Mouse (Mus musculus): ENCODE measurements at regions not wholly inside any gene's neighbourhood (a gene's known extent, or its start where the extent isn't known, plus 50 kb on each side); places are given as distances from the start of the nearest gene placed in this dataset.

DNA sequence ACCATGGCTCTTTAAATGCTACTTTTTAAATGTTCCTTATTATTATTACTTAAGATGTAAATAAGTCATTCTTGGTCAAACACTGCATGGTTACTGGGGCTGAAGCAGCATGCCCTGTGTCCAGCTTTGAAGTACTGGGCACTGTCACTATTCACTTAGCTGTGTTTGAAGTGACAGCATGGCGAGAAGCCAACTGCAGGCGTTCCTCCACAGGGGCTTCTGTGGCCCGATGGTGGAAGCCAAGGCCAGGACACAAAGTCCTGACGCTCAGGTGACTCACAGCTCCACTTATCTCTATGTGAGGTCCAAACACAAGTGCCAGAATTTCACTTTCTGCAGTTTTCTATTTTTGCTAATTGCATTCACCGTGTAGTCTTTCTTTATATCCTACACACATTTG lies 65.3 kb downstream of the Cdca7 start:
- DNase-seq: no peak

DNA sequence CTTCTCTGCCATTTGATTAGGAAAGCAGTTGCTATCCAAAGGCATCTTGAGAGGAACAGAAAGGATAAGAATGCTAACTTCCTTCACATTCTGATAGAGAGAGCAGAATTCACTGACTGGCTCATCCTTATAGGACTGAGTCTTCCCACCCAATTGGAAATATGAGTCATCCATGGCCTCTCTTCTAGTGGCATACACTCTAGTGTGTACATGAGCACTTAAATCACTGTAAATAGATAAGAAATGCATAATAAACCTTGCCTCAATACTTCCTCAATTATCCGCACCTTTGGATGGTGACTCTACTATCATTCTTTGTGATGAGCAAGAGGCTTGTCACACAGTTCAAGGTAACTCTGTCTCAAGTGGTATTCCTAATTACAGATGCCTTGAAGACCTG lies 69.5 kb downstream of the Cdca7 start:
- DNase-seq: no peak

DNA sequence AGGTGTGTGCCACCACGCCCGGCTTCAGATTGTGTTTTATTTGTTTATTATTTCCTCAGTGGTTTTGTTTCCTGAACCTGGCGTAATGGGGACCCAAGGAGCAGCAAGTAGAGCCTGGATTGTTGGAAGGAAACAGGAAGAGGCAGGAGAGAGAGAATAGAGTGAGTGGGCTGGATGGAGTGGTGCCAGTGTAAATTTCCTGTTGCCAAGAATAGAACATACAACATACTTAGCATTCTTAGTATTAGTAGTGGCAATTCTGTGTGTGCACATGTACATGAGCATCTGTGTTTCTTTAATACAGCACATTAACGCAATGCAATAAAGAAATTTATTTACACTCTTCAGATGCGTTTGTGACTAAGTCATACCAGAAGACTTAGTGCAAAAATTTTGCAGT lies 70.5 kb downstream of the Cdca7 start:
- no peak for DNase-seq

DNA sequence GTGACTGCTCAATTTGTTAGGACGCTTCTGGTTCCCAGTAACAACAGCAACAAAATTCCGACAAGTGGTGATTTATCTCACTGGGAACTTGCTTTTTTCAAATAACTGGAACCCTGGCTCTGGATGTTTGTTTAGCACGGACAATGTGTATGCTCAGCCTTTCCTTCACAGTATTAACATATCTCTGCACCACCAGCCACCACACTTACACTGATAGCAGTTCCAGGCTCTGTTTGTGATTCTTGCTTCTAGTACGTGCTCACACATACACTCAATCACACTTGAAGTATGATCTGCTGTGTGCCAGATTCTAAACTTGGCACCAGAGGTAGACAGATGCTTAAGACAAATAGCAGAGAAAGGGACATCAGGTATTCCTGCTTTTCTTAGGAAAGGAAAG lies 71.0 kb downstream of the Cdca7 start:
- DNase-seq: no peak

DNA sequence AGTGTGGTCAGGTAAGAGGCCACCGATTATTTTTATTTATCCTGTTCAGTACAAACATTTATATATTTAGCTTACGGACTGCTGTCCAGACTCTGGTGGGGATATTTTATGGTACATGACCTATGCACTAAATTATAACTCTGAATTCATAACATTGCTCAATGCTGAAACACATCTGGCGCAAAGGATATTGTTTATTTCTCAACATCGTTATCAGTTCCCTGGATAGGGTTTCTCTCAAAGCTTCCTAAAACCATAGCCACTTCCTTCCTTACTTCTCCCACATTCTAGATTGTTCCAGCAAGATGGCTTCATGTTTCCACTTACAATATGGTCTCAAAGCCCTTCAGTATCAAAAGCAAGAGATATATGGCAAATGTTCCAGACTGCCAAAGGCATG lies 75.3 kb downstream of the Cdca7 start:
- DNase-seq: no peak

DNA sequence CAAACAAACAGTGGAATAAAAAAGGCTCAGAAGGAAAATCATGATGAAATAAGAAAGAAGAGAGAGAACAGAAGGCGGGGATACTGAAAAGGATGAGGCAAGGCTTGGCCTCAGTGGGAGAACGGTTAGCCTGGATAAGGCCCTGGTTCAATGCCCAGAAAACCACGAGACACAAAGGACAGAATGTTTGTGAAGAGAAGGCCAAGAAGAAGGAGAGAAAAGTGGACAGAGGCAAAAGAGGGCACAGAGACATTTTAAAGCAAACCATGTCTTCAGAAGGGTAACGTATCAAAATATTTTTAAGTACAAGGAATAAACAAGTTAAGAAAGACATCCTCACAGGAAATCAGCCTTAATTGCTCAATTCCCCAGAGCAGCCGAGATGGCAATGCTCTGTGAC lies 78.6 kb downstream of the Cdca7 start:
- DNase-seq: no peak

DNA sequence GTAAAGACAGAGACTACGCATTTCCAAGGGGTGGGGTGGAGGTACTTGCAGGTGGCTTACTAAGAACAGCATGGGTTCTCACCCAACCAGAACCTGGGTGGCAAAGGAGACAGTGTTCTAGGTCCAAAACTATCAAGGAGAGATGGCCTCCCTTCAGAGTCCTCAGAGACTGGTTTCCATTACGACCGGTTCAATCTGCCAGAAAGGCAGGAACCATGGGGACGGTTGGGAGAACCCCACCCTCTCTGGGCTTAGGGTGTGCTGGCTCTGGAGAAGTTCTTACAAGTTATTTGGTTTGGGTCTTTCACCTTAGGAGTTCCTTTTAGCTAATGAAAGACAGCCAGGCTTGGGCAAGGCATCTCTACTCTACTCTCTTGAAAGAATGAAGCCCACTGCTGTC lies 79.2 kb downstream of the Cdca7 start:
- no peak for DNase-seq

DNA sequence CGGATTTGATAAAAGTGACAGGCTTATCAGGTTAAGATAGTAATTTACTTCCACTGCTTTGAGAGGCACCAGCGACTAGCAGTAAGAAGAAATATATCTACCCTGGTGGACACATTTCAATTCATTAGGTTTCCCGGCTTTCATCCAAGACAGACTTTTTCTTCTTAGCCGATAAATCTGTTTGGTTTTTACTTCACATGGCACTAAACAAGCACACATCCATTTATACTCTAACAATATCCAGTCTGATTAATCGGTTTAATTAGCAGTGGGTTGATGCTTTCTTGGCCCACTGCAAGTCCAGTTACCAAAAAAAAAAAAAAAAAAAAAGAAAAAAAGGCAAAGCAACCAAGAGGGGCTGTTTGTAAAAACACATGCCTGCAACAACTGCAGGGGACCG lies 79.6 kb downstream of the Cdca7 start:
- DNase-seq: no peak

DNA sequence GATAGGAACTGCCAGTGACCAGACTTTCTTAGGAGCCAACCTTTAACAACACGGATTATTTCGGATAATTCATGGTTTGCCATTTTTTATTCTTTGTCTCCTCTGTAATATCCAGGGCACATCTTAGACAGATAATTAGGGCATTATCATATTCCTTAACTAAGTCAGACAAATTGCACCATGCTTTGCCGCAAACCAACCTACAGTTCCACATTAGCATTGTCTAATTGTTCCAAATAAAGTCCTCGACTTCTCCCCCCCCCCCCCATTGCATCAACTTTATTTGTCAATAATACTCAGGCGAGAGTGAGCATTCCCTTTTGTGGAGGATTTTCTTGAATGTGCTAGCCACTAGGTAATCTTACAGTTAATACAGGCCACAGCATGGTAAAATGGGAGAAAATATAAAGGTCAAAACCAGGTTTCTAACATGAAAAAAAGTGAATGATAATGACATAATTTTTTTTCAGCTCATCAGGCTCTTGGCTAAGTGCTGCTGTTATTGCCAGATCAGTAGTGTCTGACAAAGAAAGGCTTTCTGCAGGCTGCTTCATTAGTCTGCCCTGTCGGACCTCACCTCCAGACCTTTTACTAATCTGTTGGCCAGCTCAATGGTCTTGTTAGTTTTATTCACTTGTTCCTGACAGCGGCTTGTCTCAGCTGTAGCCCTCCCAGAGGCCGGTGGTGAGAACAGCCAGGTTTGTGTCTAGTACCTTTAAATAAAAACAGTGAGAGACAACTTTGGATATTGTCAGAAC lies 80.3 kb downstream of the Cdca7 start:
- DNase-seq: no peak

DNA sequence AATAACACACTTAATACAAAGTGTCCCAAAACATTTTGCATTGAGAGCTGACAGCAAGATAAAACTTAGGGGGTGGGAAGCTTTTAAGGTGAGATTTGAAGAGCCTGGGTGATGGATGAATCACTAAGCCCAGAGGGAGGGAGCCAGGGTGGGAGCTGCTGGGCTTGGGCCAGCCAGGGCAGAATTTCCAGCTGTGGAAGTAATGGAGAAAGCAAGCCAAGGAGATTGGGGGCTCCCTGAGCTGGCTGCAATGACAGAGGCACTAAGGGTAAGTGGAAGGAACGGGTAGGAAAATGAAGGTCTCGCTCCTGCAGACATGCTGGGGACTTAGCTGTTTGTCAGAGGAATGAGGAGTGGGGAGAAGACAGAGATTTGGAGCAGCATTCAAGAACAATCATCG lies 81.2 kb downstream of the Cdca7 start:
- DNase-seq: no peak

DNA sequence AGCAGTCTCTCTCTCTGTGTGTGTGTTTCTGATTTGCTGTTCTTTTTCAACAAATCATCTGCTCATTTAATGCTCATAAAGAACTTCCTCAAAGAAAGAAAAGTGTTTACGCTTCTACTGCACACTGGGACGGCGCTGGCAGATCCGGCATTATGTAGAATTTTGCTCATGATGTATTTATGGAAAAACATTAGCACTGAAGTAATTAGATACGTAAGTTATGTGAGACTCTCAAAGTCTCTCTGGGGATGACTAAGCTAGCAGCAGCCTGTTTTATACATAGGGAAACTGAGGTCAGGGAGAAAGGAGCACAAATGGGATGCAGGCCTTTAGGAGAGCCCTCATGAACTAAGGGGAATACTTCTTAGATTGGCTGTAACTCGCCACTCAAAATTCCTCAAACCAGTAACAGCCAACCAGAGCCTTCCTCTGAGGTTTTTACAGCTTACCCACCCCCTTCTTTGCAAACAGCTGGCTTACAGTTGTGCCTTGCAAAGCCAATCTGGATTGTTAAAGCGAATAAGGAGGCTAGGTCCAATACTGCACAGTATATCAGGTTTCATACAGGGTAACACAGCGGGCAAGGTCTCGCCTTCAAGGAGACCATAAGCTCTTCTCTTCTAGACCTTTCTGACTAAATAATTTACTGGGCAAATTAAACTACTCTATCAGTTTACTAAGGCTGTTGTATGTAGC lies 81.8 kb downstream of the Cdca7 start:
- no peak for DNase-seq

DNA sequence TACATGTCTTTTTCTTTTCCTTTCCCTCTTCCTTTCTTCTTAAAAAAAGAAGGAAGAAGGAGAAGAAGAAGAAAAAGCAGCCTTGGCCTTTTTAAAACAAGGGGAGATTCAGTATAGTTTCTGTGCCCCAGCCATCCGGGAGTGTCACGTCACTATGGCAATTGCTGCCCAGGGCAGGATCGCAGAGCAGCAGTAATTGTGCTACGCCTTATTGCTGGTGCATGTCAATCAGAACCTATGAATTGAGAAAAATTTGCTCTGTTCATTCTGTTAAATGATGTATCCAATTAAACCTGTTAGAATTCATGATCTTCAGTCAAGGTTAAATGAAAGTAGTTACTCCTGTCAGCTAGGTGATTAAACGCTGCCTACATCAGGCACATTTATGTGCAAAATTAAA lies 85.4 kb downstream of the Cdca7 start:
- no peak for DNase-seq

DNA sequence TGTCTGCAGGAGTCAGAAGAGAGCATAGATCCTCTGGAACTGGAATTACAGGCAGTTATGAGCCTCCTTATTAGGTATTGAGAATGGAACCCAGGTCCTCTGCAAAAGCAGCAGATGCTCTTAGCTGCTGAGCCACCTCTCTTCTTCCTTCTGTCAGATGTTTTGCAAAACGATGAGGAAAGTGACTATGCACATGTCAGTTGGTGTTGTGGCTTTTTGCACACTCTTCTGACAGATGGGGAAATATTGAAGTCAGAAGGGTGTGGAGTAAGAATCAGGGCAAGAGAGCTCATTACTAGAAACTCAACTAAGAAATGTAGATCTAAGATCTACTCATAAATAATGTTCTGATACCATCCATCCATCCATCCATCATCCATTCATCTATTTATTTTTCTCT lies 102.4 kb downstream of the Cdca7 start:
- DNase-seq: no peak

DNA sequence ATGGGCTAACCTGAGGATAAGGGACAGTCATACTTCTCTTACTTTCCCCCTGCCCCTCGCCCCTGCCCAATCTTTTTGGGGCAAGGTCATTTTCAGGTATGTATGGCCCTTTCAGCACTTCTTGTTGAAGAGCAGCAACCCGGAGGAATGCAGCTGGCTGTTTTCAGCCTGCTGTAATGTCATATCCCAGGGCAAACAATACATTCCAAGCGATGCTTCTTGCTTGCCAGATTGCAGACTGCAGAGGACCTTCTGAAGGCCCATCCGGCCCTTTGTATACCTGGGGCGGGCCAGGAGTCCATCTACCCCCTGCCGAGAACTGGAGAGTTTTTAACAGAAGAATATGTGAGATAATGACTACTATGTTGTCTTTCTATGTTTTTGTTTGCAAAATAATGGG lies 105.2 kb downstream of the Cdca7 start:
- DNase-seq: no peak

DNA sequence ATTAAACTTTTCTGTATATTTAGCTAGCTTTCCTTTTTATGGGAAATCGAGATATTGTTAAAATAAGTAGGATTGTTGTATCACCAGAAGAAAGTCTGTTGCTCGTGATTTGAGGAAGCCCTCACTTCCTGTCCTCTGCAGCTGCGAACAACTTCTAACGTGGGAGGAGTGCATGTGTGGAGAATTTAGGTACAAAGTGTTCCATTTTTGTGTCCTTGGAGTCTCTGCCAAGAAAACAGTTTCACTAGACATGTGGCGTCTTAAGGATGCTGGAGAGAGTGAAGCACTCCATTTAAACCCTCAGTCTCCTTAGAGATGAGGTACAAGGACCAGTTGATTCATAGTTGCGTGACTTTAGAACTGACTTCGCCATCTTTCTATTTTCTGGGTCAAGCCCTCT lies 112.9 kb downstream of the Cdca7 start:
- DNase-seq: no peak

DNA sequence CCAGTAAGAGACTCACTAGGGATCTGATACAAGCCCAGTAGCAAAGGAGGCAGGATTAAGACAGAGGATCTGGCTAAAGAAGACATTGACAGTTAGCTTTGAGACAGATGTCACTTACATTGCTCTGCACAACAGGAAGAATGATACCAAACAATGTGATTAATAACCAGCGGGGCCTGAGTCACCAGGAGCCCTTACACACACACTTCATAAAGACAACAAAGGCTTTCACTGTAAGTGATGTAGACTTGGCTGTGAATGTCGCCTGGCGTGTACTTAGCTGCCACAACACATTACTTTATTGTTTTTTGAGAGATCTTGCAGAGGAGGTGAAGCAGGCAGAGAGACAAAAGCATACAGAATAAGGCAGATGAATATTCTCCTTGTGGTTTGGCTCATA lies 116.1 kb downstream of the Cdca7 start:
- DNase-seq: no peak

DNA sequence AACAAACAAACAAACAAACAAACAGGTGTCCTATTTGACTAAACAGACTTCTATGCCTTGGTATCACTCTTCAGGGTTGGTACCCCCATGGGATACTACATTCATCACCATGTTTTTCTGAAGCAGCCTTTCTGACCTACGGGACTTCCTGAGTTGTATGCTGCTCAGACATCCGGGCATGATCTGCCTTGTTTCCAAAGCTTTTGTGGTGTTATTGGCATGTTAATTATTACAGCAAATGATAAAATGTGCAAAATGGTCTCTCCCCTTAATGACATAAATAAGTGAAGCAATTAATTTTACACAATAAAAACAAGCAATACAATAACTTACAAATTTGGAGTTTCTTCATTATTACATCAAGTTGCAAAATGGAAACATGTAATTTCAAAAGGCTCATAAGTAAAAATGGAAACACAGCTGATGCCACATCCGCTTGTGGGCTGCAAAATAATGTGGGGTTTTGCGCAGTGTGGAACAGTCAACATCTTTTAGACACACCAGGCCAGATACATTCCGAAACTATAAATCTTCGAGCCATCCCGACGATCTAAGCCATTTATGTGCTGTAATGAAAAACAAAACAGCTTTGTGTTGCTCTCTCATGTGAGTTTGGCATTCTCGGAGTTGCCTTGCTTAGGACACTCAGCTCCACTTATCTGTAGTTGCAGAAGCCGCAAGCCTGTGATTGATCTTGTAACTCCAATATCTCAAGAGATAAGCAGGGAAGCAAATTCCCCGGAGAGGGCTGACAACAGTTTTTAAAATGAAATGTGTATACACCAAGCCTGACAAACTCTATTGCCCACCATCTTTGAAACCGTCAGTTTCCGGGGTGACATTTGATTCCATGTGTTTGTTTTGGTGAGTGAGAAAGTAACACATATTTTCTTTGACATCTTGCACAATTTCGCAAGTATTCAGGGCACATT lies 121.3 kb downstream of the Cdca7 start:
- no peak for DNase-seq

DNA sequence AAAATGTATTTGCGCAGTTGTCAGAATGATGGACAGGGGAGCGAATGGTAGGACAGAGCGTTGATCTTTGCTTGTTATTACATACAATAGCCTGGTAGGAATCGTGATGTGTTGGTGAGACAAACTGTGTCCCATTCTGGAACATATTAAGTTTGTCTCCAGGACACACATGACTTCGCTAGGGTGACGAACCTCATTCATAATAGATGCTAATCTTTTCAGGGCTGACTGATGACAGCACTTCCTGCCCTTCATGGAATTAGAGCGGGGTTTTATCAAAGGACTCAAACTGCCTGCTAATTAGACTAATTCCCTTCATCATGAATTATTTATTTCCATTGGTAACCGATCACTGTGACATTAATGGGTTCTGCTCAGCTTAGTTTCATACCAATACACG lies 122.0 kb downstream of the Cdca7 start:
- no peak for DNase-seq

DNA sequence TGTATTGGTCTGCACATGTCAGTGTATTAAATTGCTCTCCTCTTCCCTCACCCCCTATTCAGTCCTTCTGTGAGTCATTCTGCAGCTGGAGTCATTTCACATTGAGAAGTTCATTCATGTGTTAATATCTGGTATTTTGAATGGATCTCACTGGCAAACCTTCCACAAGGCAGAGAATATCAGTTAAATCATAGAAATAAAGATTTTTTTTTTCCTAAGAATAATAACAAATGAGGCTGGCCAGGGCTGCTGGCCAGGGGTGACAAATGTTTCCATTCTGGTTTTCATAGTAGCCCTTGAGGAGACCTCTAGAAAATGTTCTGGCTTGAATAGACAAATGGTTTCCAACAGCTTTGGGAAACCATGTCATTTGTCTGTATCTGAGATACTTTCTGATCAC lies 124.8 kb downstream of the Cdca7 start:
- DNase-seq: no peak

DNA sequence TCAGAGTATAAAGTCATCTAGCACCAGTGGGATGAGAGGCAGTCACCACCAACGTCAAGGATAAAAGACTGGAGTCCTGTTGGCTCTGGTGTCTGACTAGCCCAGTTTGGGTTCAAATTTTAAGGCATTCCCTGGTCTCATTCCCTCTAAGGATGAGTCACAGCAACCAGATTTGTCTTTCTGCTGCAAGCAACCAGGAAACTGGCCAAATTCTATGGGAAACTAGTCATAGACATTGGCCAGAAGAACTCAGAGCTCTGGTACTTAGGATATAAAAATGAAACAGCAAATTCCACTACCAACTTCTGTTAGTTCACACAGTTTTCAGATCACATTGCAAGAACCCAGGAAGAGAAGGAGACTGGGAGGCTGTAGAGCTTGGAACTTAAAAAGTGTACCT lies 126.2 kb downstream of the Cdca7 start:
- no peak for DNase-seq

DNA sequence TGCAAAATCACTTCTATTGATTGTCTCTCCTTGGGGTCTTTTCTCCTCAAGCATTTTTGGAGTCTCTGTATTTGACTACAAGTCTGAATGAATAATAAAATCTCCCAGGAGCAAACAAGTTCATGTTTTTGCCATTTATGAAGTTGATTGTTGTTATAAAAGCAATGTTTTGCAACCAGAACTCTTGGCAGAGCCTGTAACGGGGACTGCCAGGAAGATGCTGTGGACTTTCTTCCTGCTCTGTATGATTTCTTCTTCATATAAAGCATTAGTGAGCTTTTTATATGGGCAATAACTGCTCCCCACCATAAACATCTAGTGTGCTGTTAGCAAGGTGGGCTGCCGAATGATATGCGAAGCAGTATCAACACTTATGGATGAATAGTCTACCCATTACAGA lies 136.3 kb downstream of the Cdca7 start:
- no peak for DNase-seq

DNA sequence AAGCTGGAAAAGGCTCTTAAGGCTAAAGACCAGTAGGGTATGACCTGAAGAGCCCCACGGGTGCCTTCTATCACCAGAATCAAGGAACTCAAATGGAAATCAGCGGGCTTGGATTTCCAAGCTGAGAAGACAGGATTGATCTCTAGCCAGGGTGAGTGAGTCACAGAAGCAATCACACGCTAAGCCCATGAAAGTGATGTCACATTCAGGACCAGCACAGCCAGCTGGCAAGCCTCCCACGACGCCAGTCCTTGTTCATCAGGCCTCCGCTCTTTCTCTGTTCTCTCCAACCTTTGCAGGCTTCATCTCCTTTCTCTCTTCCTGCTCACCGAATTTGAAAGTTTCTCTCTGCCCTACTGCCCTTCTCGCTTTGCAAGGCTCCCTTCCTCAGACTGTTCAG lies 138.3 kb downstream of the Cdca7 start:
- peak; percentile 37 to 47 for DNase-seq

DNA sequence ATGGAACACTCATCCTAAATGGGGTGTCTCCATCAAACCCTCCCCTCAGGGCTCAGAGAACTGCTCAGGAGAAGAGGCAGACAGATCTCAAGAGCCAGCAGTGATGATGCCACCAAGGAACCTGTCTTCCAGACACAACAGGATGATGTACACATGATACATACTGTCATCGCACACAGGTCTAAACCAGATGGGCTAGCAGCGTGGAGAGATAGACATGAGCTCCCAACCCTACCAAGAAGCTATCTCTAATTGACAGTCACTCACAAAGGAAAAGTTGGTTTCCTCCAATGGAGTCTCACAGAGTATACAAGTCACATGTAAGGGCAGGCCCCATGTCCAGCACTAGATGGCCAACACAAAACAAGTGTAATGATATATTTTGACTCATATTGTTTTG lies 139.9 kb downstream of the Cdca7 start:
- DNase-seq: no peak

DNA sequence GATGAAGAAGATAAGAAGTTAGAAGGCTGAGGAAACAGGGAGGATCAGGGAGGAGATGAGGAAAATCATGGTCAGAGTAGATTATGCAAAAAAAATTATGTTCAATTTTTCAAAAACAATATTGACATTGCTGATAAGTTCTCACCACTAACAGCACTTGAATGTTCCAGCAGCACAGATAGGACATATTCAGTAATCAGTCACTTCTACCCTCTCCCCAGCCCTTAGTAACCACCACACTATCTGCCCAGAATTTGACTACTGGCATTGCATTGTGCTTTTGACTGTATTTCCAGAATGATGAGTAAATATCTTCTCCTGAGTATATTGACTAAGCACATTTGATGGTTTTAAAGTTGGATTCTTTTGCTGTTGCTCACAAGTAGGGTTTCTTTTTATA lies 140.5 kb downstream of the Cdca7 start:
- DNase-seq: no peak

Data from layer of hippocampus, postnatal 36 days (tissue).